Mouse (Mus musculus) kidney, embryonic 15.5 days (tissue): ENCODE data around the gene Gm42417. TPM values are rescaled to one million over a fixed set of nuclear protein-coding genes. Genes with fewer than 3 reads are reported as not detected.

Experiments used
- microRNA-seq: library from miRNA; unstranded; fragments of <30 nt; microRNA quantifications from one replicate; pipeline ENCODE4, GENCODE M21; 2016
- polyA plus RNA-seq: library from polyadenylated mRNA; unstranded; fragments of >200 nt; fragmentation: Nextera tagmentation; extraction: Ambion mirVana; gene quantifications from 2 replicates; pipeline ENCODE4 v1.2.1, GENCODE M21; 2015

Gene Gm42417
- polyA plus RNA-seq, 1 experiment from 2014 or later = 0.32 TPM

Small RNA genes lying within 50 kb of the gene (microRNA-seq; reads per million reads assigned to microRNA genes)
- not detected for gene Gm47280

Other genes starting within 250 kb of the Gm42417 start
- 6.7 and 7.3 TPM in 2 replicates for gene Arid5a, start 231.7 kb downstream of the Gm42417 start, polyA plus RNA-seq
- 44.8 and 49.9 TPM in 2 replicates for gene Kansl3, start 170.2 kb downstream of the Gm42417 start, polyA plus RNA-seq
- 1.0 and 1.5 TPM in 2 replicates for gene Fer1l5, start 167.1 kb downstream of the Gm42417 start, polyA plus RNA-seq
- 55.7 and 57.7 TPM in 2 replicates for gene Lman2l, start 94.2 kb downstream of the Gm42417 start, polyA plus RNA-seq
- 12.3 and 12.4 TPM in 2 replicates for gene Cnnm4, start 67.8 kb downstream of the Gm42417 start, polyA plus RNA-seq
- 3.7 and 4.0 TPM in 2 replicates for gene Cnnm3, start 27.6 kb downstream of the Gm42417 start, polyA plus RNA-seq
- 21.8 and 22.1 TPM in 2 replicates for gene Ankrd23, start 2.5 kb downstream of the Gm42417 start, polyA plus RNA-seq
- gene Ankrd39, start 8.0 kb upstream of the Gm42417 start, polyA plus RNA-seq = 26.2 and 26.3 TPM in 2 replicates
- gene Sema4c, start 18.9 kb upstream of the Gm42417 start, polyA plus RNA-seq = 19.3 and 23.3 TPM in 2 replicates
- 0.67 and 1.3 TPM in 2 replicates for gene Fam178b, start 143.8 kb upstream of the Gm42417 start, polyA plus RNA-seq
- gene Cox5b, start 152.0 kb upstream of the Gm42417 start, polyA plus RNA-seq = 702 and 727 TPM in 2 replicates
- gene 4933424G06Rik, start 170.7 kb upstream of the Gm42417 start, polyA plus RNA-seq = not detected in 2 replicates
- 102 and 112 TPM in 2 replicates for gene Actr1b, start 175.0 kb upstream of the Gm42417 start, polyA plus RNA-seq
- 0.23 and 0.44 TPM in 2 replicates for gene Zap70, start 222.4 kb upstream of the Gm42417 start, polyA plus RNA-seq